Mouse (Mus musculus) cerebellum, adult 9-11 months (tissue): ENCODE results near the gene Emc9.

ENCODE experiments used
- DNase-seq: peaks from one replicate; pipeline ENCODE4 v3.0.0; 2022

The Emc9 gene

DNA sequence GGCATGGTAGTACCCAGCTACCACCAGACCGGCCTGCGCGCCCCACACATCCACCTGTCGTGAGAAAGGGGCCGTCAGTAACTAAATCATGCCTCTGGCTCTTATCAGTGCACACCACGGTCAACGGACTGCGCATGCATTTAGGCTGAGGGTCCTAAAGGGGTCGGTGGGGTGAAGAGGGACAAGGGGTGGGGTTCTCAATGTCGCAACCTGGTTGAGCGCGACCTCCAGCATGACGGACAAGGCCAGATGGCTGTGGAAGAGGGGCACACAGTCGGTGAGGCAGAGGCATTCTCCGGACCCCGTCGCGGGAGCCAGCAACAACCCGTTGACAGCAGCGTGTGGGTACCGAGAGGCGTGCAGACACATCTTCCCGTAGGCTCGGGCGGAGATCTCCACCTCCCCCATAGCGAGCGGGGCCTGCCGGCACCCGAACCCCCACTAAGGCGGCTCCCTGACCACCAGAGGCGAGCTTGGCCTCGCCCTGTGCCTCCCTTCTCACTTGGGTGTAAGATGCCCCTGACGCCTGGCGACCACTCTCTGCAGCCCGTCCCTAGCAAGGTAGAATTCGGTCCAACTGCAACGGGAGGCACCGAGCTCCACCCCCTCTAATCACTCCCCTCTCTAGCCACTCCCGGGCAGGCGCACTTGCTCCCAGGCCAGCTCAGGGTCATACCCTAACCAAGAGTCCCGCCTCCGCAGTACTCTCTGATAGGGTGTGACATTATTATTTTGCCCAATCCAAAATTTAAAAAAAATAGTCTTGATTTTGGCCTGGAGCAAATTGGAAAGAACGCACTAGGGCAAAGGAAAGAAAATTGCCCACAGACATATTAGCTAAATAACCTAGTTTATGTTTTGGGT, at the start of gene Emc9:
Emc9 (minus strand) TSS at position 601 of the 864 bp plus-strand sequence.
- peak; percentile 89 for DNase-seq

DNA sequence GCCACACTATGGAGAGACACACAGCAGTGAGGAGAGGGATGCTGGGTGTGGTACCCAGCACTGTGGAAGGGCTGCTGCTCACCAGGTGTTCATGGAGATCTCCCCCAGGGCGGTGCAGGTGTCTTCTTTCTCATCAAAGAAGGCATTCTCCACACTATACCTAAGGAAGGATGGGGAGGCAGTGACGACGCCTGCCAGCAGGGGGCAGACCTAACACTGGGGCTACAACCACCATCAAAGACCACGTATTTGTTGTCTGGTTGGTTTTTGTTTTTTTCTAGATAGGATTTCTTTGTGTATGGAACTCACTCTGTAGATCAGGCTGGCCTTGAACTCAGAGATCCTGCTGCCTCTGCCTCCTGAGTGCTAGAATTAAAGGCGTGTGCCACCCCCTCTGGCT, 44.2 kb upstream of the Emc9 start:
- no peak for DNase-seq

DNA sequence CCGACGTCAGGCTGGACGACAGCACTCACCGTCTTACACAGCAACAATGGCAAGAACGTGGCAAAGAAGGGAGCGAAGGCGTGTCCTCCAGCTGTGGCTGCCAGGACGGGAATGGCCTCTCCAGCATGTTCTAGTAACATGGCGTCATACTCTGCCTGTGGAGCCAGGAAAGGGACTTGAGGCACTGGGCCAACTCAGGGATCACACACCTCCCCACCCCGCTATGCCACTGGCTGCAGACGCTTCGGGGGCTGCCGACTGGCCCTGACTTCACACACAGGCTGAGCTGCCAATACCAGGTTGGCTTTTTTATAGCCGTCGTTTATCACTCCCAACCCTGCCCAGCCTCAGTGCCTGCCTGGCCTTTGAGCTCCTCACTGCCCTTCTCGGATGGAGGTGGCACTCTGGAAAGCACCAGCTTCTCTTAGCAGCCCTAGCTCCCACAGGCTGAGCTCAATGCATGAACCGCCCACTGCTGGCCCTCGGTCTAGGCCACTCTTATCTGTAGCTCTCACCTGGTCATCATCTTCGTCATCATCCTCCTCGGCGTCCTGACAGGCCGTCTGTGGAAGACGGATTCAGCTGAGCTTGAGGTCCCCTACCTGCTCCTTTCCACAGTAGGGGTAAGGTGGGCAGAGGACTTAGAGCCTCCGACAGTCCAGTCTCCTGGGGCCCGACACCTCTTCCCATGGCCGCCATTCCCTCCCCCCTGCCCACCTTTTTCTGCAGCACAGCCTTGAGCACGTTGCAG, 43.1 kb upstream of the Emc9 start:
- no peak for DNase-seq

DNA sequence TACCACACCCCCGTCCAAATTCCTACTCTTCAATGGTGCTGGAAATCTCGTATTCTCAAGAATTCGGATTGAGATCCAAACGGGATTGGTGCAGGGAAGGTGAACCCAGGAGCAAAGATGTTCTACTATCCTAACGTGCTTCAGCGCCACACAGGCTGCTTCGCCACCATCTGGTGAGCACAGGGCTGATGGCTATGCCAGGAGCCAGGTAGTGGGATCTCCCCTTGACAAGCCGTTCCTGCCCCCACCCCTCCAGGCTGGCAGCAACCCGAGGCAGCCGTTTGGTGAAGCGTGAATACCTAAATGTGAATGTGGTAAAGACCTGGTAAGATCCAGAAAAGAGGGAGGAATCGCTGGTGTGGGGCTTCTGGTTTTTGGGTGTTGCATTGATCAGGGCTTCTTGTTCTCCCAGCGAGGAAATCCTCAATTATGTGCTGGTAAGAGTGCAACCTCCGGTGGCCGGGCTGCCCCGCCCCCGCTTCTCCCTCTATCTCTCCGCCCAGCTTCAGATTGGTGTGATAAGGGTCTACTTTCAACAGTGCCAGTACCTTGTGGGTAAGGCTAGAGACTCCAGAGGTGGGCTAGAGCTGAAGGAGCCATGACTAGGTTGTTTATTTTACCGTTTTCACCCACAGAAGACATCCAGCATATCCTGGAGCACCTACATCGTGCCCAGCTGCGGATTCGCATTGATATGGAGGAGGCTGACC, 33.5 kb upstream of the Emc9 start:
- DNase-seq = peak; percentile 57

DNA sequence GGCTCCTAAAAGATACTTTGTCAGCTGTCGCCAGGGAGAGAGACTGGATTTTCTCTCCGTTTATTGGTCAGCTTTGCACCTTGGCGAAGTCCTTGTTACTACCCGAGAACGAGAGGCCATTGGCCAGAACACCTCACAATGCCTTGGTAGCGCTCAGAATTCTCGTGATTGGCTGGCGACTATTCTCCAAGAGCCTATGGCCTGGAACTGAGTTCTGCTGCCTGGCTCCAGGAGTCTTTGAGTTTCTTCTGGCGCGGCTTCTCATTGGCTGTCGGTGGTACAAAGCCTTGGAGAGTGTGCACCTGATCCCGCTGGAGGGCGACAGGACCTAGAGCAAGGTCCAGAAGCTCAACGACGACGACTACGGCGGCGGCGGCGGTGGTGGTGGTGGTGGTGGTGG, 32.7 kb upstream of the Emc9 start, which contains the start of gene Rec8:
Rec8 (plus strand) TSS at position 216 of the 400 bp plus-strand sequence.
- peak; percentile 90 for DNase-seq

DNA sequence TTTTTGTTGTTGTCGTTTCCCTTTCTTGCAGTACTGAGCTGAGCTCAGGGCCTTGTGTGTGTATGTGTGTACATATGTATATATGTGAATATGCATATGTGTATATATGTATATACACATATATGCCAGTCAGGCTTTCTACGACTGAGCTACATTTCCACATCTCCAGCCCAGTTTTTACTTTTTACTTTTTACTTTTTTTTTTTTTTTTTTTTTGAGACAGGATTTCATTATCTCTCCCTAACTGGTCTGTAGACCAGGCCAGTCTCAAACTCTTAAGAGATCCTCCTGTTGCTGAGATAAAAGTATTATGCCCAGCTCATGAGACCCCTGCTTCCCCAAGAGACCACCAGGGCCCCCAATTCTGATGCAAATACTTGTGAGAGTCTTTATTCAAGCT, 31.7 kb upstream of the Emc9 start:
- DNase-seq = no peak

DNA sequence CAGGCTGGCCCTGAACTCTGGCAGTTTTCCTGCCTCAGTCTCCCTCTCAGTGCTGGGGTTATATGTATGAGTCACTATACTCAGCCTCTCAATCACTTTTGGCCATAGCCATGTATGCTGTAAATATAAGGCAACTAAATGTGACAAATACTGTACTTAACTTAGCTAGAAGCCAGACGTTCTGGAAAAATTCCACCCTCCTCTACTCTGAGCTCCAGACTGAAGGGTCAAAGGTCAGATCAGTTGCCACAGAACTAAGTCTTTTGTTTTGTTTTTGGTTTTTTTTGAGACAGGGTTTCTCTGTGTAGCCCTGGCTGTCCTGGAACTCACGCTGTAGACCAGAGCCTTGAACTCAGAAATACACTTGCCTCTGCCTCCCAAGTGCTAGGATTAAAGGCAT, 30.8 kb upstream of the Emc9 start:
- DNase-seq = no peak

DNA sequence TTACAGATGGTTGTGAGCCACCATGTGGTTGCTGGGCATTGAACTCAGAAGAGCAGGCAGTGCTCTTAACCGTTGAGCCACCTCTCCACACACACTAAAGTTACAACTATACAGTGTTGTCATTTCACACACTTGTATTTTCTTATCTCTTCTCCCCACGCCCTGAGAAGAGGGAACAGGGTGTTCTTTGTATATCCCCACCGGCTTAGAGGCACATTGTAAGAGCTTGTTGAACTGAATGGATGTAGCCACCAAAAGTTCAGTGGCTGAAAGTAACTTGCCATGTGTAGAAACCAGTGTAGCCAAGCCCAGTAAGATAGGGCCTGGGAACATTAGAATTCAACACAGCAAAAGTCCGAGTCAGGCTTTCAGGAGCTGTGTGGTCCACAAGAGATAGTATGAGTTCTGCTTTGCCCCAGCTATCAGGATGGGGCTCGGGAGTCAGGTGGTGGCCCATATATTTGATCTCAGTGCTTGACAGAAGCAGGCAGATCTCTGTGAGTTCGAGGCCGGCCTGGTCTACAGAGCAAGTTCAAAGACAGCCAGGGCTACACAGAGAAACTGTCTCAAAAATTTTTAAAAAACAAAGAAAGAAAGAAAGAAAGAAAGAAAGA, 29.6 kb upstream of the Emc9 start:
- DNase-seq = no peak

DNA sequence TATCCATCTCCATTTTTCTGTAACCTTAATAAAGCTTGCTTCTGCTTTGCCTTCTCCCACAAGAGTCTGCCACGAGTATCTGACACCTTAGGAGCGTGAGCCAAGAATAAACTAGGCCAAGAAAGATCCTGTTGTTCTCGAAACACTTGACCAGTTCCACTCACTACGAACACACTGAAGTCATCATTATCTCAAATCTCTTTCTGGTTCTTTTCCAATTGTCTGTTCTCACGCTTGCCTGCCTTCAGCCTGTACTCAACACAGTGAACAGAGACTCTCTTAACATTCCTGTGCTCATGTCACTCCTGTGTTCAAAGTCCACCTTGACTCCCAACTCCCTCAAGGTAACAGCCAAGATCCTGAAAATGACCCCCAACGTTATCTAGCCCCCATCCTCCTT, 28.2 kb upstream of the Emc9 start:
- no peak for DNase-seq

DNA sequence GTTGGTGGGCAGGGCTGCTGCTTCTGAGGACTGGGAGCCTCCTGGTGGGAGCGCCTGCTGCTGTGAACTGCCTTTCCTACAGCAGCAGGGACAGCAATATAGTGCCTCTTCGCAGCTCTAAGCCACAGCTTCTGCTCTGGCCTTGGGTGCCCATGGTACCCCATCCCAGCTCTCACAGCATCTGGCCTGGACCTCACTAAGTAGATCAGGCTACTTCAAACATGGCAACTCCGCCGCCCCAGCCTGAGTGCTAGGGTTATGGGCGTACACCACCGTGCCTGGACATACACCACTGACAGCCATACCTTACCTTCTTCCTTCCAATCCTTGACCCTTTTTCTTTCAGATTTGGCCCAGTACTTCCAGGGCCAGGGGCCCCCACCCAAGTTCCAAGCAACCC, 23.2 kb upstream of the Emc9 start:
- DNase-seq = no peak

DNA sequence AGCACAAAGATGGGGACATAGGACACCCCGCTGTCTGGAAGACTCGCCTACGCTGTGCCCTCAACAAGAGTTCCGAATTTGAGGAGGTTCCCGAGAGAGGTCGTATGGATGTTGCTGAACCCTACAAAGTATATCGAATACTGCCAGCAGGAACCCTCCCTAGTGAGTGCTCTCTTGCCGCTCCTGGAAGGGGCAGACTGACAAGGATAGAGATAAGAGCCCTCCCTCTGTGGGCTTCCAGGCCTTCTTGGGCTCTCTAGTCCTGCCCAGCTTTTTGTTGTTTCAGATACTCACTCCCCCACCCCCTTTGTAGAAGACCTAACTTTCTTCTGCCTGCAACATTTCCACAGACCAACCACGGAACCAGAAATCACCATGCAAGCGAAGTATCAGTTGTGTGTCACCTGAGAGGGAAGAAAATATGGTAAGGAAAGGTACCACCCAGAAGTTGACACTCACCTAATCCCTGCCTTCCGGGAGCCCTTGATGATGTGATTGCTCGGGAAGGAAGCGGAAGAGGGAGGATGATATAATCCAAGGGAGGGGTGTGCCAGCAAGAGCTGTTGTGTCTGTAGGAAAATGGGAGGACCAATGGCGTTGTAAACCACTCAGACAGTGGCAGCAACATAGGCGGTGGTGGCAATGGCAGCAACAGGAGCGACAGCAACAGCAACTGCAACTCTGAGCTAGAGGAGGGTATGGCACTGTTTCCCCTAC, 20.8 kb upstream of the Emc9 start:
- DNase-seq = no peak

DNA sequence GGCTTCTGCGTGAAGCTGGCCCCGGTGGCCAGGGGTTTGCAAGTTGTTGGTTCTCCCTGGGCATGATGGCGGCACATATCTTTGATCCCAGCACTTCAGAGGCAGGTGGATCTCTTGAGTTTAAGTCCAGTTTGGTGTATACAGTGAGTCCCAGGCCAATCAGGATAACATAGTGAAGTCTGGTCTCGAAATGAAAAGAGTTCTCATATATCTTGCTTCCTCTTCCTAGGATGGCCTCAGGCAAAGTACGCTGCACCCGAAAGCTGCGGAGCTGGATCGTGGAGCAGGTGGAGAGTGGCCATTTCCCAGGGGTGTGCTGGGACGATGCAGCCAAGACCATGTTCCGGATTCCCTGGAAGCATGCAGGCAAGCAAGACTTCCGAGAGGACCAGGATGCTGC, 19.7 kb upstream of the Emc9 start:
- no peak for DNase-seq

DNA sequence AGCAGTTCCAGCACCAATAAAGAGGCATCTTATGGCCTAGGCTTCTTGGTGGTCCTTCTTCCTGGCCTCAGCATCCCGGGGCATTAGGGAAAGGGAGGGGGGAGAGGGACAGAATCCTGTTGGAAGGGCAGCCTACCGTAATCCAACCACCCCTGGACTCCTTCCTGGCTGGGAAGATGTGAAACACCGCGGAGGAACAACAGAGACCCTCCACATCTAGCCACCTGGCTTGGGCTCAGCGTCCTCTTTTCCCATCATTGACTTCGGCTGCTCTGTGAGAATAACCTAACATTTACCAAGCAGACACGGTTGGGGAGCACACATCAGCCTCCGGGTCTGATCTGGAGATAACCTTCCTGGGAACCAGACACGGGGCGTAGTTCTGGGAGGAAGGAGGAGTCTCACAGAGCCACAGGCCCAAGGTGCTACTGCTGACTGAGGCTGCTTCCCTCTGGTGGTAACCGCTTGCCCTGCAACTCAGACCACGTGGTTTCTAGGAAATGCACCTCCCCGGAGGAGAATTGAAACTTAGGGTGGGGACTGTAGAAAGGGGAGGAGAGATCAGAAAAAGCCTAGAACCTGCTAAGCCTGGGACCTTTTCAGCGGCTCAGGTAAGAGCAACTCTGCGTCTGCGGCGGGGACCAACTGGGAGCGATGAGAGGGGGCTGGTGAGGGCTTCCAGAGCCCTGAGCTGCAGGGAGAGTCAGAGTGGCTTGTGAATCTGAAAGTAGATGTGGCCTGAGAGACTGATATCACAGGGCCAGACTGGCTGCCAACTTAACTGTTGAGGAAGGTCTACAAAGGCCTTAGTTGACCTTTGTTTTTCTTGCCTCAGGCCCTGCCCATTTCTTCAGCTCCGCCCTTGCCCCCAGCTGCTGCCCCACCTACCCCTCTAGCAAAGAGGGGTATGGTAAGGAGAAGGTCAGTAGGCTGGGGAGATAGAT, 18.8 kb upstream of the Emc9 start:
- DNase-seq = peak; percentile 87

DNA sequence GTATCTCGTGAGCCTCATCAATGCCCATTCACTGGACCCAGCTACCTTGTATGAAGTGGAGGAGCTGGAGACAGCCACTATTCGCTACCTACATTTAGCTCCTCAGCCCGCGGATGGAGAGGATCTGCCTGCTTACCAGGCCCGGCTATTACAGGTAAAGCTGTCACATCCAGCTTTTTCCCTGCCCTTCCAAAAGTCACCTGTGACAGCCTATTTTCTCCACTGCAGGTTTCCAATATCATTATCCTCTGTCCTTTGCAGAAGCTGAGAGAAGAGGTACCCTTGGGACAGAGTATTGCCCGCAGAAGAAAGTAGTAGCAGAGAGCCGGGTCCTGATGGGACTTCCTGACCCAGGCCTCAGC, 18.1 kb upstream of the Emc9 start, which contains the start of gene Irf9:
Irf9 (plus strand) TSS at position 301 of the 362 bp plus-strand sequence.
- no peak for DNase-seq

DNA sequence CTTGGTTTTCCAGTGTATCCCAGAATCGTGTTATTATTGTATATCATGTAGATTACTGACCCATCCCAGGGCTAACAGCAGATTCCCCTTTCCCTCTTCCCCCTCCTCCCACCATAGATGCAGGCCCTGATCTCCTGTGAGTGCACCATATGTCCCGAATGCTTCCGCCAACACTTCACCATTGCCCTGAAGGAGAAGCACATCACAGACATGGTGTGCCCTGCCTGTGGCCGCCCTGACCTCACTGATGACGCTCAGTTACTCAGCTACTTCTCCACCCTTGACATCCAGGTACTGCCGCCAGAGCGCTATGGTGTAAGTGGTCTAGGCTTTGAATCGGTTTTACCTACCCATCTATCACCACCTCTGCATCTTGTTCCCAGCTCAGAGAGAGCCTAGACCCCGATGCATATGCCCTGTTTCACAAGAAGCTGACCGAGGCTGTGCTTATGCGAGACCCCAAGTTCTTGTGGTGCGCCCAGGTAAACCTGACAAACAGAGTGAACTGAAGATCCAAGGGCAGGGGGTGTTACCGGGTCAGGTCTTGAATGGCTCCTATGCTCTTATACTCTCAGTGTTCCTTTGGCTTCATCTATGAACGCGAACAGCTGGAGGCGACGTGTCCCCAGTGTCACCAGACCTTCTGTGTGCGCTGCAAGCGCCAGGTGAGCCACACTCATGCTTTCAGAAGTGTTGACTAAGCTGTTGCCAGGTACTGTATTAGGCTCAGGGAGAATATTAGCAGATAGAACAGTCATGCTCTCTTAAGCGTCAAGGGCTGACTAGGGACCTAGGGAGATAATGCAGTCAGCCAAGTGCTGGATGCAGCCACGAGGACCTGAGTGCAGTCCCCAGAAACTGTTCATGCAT, 13.7 kb upstream of the Emc9 start:
- no peak for DNase-seq

DNA sequence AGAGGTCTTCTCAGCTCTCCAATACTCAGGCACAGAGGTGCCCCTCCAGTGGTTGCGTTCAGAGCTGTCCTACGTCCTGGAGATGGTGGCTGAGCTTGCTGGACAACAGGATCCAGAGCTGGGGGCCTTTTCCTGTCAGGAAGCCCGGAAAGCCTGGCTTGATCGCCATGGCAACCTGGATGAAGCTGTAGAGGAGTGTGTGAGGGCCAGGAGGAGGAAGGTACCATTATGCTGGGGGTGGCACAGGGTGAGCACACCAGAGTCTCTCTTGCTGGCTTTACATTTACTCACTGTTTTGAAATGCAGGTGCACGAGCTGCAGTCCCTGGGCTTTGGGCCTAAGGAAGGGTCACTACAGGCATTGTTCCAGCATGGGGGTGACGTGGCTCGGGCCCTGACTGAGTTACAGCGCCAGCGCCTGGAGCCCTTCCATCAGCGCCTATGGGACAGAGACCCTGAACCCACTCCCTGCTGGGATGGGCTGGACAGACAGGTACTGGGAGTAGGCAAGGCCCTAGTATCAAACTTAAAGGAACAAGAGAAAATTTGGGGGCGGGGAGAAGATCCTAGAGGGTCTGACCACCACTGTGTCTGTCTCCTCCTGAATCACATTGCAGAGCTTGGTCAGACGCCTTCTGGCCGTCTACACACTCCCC, 11.1 kb upstream of the Emc9 start:
- DNase-seq = no peak

DNA sequence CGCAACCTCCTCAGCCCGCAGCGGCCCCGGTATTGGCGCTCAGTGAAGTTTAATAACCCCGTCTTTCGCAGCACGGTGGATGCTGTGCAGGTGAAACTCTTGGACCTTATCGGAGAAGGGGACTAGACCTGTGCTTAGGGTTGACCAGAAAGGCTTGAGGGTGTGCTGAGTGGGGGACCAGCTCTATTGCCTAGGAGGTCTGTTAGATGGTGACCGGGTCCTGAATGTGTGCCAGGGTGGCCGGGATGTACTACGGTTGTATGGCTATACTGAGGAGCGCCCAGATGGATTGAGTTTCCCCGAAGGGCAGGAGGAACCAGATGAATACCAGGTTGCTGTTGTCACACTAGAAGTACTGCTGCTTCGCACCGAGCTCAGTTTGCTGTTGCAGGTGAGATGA, 7.1 kb upstream of the Emc9 start:
- peak; percentile 68 for DNase-seq

DNA sequence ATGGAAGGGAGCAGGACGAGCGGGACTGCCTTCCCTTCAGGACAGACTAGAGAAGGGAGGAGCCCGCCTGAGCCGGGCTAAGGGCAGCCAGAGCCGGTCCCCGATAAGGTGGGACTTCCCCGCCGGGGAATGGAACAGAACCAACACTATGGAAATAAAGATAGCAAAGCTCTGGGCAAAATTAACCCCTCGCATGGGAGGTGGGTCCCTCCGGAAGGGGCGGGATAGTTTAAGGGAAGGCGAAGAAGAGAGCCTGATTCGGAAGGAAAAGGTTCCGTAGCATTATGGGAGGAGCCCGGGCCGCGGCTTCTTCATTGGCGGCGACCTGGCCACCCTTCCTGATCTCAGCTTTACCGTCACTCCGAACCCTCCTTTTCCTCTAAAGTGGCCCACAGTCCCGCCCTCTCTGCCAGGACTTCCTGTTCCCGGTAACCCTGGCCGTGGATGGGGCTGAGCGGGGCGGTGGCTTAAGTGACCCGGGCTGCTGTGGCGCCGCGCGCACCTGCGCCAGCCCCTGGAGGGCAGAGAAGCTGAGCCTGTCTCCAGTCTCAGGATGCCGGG, 6.3 kb upstream of the Emc9 start, which contains the start of gene Rnf31:
Rnf31 (plus strand) TSS at position 378 of the 561 bp plus-strand sequence.
- DNase-seq = peak; percentile 95

DNA sequence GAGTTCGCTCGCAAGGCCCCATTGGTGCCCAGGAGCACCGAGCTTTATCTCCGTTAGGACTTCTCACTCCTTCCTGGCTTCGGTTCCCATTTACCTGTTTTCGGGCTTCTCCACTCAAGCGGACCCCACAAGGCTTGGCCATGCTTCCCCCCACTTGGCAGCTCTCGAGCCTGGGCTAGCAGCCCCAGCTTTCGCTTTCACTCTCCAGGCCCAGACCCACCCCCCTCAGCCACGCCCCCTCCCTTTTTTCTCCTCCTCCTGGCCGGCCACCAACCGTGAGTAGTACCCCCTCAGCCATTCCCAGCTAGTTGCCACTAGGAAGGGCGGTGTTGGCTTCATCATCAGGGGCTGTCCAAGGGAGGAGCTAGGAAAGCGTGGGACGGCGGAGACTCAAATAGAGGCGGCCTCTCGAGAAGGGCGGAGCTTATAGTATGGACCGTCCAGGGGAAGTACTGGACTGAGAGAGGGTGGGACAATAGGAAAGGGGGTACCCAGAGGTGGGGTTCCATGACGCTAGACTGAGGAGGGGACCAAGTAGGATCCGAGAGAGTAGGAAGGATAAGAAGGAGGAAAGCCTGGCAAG, 5.7 kb upstream of the Emc9 start, which contains the start of gene Psme2:
Psme2 (minus strand) TSS at position 366 of the 583 bp plus-strand sequence.
- peak; percentile 92 for DNase-seq
